Mouse (Mus musculus): ENCODE data around the gene Sik3.
"Not testable (repeated sequence)": the region's sequence is repeated elsewhere in the genome, so short reads cannot be mapped to it uniquely, and the experiment has no call there.

The Sik3 gene

GRCm38 (mm10) chr9:46099107-46099506 is 86.5 kb downstream of the Sik3 start:
- DNase-seq (ENCODE audit: extremely low read depth, low read depth, low spot score), result no peak

- no peak for DNase-seq (ENCODE audit: extremely low read depth, low read depth, low spot score)
Measured at GRCm38 (mm10) chr9:46103154-46103553, 90.5 kb downstream of the Sik3 start.

GRCm38 (mm10) chr9:46106105-46106504 is 93.5 kb downstream of the Sik3 start:
- no peak for DNase-seq (ENCODE audit: extremely low read depth, low read depth, low spot score)

- no peak for DNase-seq (ENCODE audit: extremely low read depth, low read depth, low spot score)
Measured at GRCm38 (mm10) chr9:46110648-46111047, 98.0 kb downstream of the Sik3 start.

- no peak for DNase-seq (ENCODE audit: extremely low read depth, low read depth, low spot score)
Measured at GRCm38 (mm10) chr9:46111334-46111733, 98.7 kb downstream of the Sik3 start.

GRCm38 (mm10) chr9:46112246-46112645 is 99.6 kb downstream of the Sik3 start:
- no peak for DNase-seq (ENCODE audit: extremely low read depth, low read depth, low spot score)

GRCm38 (mm10) chr9:46118844-46119385 is 106.3 kb downstream of the Sik3 start:
- DNase-seq (ENCODE audit: extremely low read depth, low read depth, low spot score), result no peak

- no peak for DNase-seq (ENCODE audit: extremely low read depth, low read depth, low spot score)
Measured at GRCm38 (mm10) chr9:46119943-46120441, 107.4 kb downstream of the Sik3 start.

- DNase-seq (ENCODE audit: extremely low read depth, low read depth, low spot score), result no peak
Measured at GRCm38 (mm10) chr9:46120468-46121253, 108.0 kb downstream of the Sik3 start.

GRCm38 (mm10) chr9:46121486-46121885 is 108.9 kb downstream of the Sik3 start:
- DNase-seq (ENCODE audit: extremely low read depth, low read depth, low spot score), result no peak

GRCm38 (mm10) chr9:46122731-46123130 is 110.1 kb downstream of the Sik3 start:
- no peak for DNase-seq (ENCODE audit: extremely low read depth, low read depth, low spot score)

- DNase-seq (ENCODE audit: extremely low read depth, low read depth, low spot score), result no peak
Measured at GRCm38 (mm10) chr9:46126295-46126694, 113.7 kb downstream of the Sik3 start.

- no peak for DNase-seq (ENCODE audit: extremely low read depth, low read depth, low spot score)
Measured at GRCm38 (mm10) chr9:46127326-46127725, 114.7 kb downstream of the Sik3 start.

GRCm38 (mm10) chr9:46129241-46129640 is 116.6 kb downstream of the Sik3 start:
- DNase-seq (ENCODE audit: extremely low read depth, low read depth, low spot score), result no peak

- DNase-seq (ENCODE audit: extremely low read depth, low read depth, low spot score), result not testable (repeated sequence)
Measured at GRCm38 (mm10) chr9:46132821-46133220, 120.2 kb downstream of the Sik3 start.

GRCm38 (mm10) chr9:46138831-46139230 is 126.2 kb downstream of the Sik3 start:
- no peak for DNase-seq (ENCODE audit: extremely low read depth, low read depth, low spot score)

GRCm38 (mm10) chr9:46140811-46141210 is 128.2 kb downstream of the Sik3 start:
- no peak for DNase-seq (ENCODE audit: extremely low read depth, low read depth, low spot score)

GRCm38 (mm10) chr9:46142031-46142430 is 129.4 kb downstream of the Sik3 start:
- peak; percentile 87 for DNase-seq (ENCODE audit: extremely low read depth, low read depth, low spot score)

- DNase-seq (ENCODE audit: extremely low read depth, low read depth, low spot score), result no peak
Measured at GRCm38 (mm10) chr9:46142492-46142891, 129.9 kb downstream of the Sik3 start.

- DNase-seq (ENCODE audit: extremely low read depth, low read depth, low spot score), result no peak
Measured at GRCm38 (mm10) chr9:46144976-46145375, 132.4 kb downstream of the Sik3 start.

GRCm38 (mm10) chr9:46146437-46146836 is 133.8 kb downstream of the Sik3 start:
- DNase-seq (ENCODE audit: extremely low read depth, low read depth, low spot score), result no peak

GRCm38 (mm10) chr9:46148723-46149122 is 136.1 kb downstream of the Sik3 start:
- DNase-seq (ENCODE audit: extremely low read depth, low read depth, low spot score), result no peak

Measured in fat pad, adult 2 months (tissue).